9 mouse cellular contexts compared by ENCODE assay signal in the genomic region with DNA sequence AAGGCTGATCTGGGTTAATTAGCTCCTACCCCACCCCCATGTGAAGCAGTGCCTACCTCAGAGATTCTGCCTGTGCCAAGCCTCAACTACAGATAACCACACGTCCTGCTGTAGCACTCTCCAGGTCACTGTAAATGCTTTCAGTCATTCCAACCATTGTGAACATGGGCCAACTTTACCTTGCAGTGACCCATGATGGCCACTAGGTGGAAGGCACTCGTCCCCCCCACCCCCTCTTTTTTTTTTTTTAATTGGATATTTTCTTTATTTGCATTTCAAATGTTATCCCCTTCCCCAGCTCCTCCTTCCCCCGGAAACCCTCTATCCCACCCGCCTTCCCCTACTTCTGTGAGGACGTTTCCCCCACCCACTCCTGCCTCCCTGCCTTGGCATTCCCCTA. TPM values are rescaled to one million over a fixed set of nuclear protein-coding genes. Genes with fewer than 3 reads are reported as not detected.
A peak's percentile ranks its signal among the peaks of the same experiment; 100 is the strongest.
DNase-seq lines count a peak whose midpoint lies in the region; ATAC-seq and TF ChIP-seq lines count a peak whose summit lies in the region.
"Had no signal": no experiment of that assay in that cellular context is flagged by ENCODE, and none has a peak within 500 bp of the region (broad histone marks: within the 10 kb centered on the region; RNA-seq: fewer than 3 reads in every experiment).

No protein-coding gene starts in this region.

- no peaks in the 10 kb centered on the region; the same call in 1 of the 2 replicates for H3K4me1 ChIP-seq in cerebellum, adult 2 months (ENCODE audit: control insufficient read depth, insufficient read depth, low read length)
- no peaks in the 10 kb centered on the region for H3K4me1 ChIP-seq in lung, adult 2 months (ENCODE audit: control insufficient read depth, insufficient read depth, low read length)
- peaks cover 9% of the 10 kb centered on the region; the same call in 1 of the 2 replicates for H3K4me1 ChIP-seq in embryonic facial prominence, embryonic 10.5 days
- H3K4me1 ChIP-seq: limb, embryonic 15.5 days had no signal

- H3K27ac ChIP-seq in cerebellum, adult 2 months (ENCODE audit: insufficient read depth, low read length) = no peak overlapping the region
- no peak overlapping the region for H3K27ac ChIP-seq in embryonic facial prominence, embryonic 10.5 days (replicated peaks)
- H3K27ac ChIP-seq: limb, embryonic 15.5 days had no signal

- H3K4me3 ChIP-seq in cerebellum, adult 2 months (replicated peaks; ENCODE audit: insufficient read depth, low read depth, low read length) = no peak overlapping the region
- H3K4me3 ChIP-seq in lung, adult 2 months (replicated peaks; ENCODE audit: extremely low read depth, low read depth, low read length) = no peak overlapping the region
- no peak overlapping the region for H3K4me3 ChIP-seq in embryonic facial prominence, embryonic 10.5 days
- H3K4me3 ChIP-seq: limb, embryonic 15.5 days had no signal

- ATAC-seq in megakaryocyte-erythroid progenitor cell, adult 5-6 weeks (replicated peaks; ENCODE audit: low FRiP score, low TSS enrichment, poor library complexity, severe bottlenecking) = peak; percentile 98

- WGBS in cerebellum, adult 2 months = 6% methylated on average over 5 of the region's 5 CpGs
- 12% methylated on average over 5 of the region's 5 CpGs for WGBS in lung, adult 2 months
- 9% methylated on average over 5 of the region's 5 CpGs for WGBS in embryonic facial prominence, embryonic 10.5 days

- peak; percentile 55; the same call in 1 of the 2 replicates for TF ChIP-seq CTCF in cerebellum, adult 2 months (IDR thresholded peaks at IDR 0.05; ENCODE audit: borderline replicate concordance, insufficient read depth, low read depth, low read length)
- TF ChIP-seq CTCF in lung, adult 2 months (IDR thresholded peaks at IDR 0.05; ENCODE audit: insufficient read depth, low read length) = peak; percentile 56

- peaks cover 41% of the 10 kb centered on the region for H3K36me3 ChIP-seq in embryonic facial prominence, embryonic 10.5 days (replicated peaks)

- H3K27me3 ChIP-seq in cerebellum, adult 2 months (ENCODE audit: control insufficient read depth, insufficient read depth, low read length) = no peaks in the 10 kb centered on the region
- no peaks in the 10 kb centered on the region for H3K27me3 ChIP-seq in embryonic facial prominence, embryonic 10.5 days (replicated peaks; ENCODE audit: low read depth, poor library complexity, severe bottlenecking)
- H3K27me3 ChIP-seq: limb, embryonic 15.5 days had no signal

- peak; percentile 16 to 20 for DNase-seq in cerebellum, adult 2 months
- DNase-seq in cerebellum, adult 8-10 months = no peak
- DNase-seq in lung, adult 2 months = no peak
- DNase-seq in lung, adult 18-20 months = no peak
- peak; percentile 18 for DNase-seq in embryonic facial prominence, embryonic 10.5 days (ENCODE audit: low spot score)
- DNase-seq in frontal cortex, postnatal 14 days (ENCODE audit: low spot score in 2 of 2) = no peak
- no peak for DNase-seq in spleen, postnatal 4 days (ENCODE audit: low spot score in 2 of 2)

- H3K9me3 ChIP-seq in embryonic facial prominence, embryonic 10.5 days = no peaks in the 10 kb centered on the region
- H3K9me3 ChIP-seq: limb, embryonic 15.5 days had no signal

- no peak for TF ChIP-seq POLR2A in cerebellum, adult 2 months (IDR thresholded peaks at IDR 0.05; ENCODE audit: borderline replicate concordance, insufficient read depth, low read length)
- TF ChIP-seq POLR2A in lung, adult 2 months (IDR thresholded peaks at IDR 0.05; ENCODE audit: borderline replicate concordance, extremely low read depth, low read depth, low read length) = no peak

RNA-seq across cellular contexts. Expression of gene Gm17617, which starts 2.0 kb away (rescaled TPM):
- not detected in 2 replicates for polyA plus RNA-seq in cerebellum, adult 2 months (2012; rRNA removed)
- not detected in 2 replicates for polyA plus RNA-seq in lung, adult 2 months (2012; rRNA removed)
- not detected in 2 replicates for polyA plus RNA-seq in embryonic facial prominence, embryonic 10.5 days (2016; fragmentation: Nextera tagmentation; extraction: Ambion mirVana)
- total RNA-seq in megakaryocyte-erythroid progenitor cell, adult 5-6 weeks (2014; fragmentation: Nextera tagmentation) = not detected in 2 replicates
- total RNA-seq in megakaryocyte-erythroid progenitor cell, adult 5-6 weeks (2017) = not detected in 2 replicates
- polyA plus RNA-seq: limb, embryonic 15.5 days had no signal

RNA-seq across cellular contexts. Expression of gene Fgfr4, which starts 17.1 kb away (rescaled TPM):
- polyA plus RNA-seq in cerebellum, adult 2 months (2012; rRNA removed) = 0.05 and 0.16 TPM in 2 replicates
- 63.3 TPM in 2 replicates for polyA plus RNA-seq in lung, adult 2 months (2012; rRNA removed)
- 0.46 and 0.49 TPM in 2 replicates for polyA plus RNA-seq in embryonic facial prominence, embryonic 10.5 days (2016; fragmentation: Nextera tagmentation; extraction: Ambion mirVana)
- total RNA-seq in megakaryocyte-erythroid progenitor cell, adult 5-6 weeks (2014; fragmentation: Nextera tagmentation) = not detected in 2 replicates
- not detected in 2 replicates for total RNA-seq in megakaryocyte-erythroid progenitor cell, adult 5-6 weeks (2017)

RNA-seq across cellular contexts. Expression of gene Zfp346, which starts 30.3 kb away (rescaled TPM):
- polyA plus RNA-seq in cerebellum, adult 2 months (2012; rRNA removed) = 48.5 and 52.5 TPM in 2 replicates
- polyA plus RNA-seq in lung, adult 2 months (2012; rRNA removed) = 18.4 and 20.9 TPM in 2 replicates
- polyA plus RNA-seq in embryonic facial prominence, embryonic 10.5 days (2016; fragmentation: Nextera tagmentation; extraction: Ambion mirVana) = 26.4 and 29.4 TPM in 2 replicates
- total RNA-seq in megakaryocyte-erythroid progenitor cell, adult 5-6 weeks (2014; fragmentation: Nextera tagmentation) = 33.1 and 61.7 TPM in 2 replicates
- total RNA-seq in megakaryocyte-erythroid progenitor cell, adult 5-6 weeks (2017) = 6.7 and 24.8 TPM in 2 replicates

RNA-seq across cellular contexts. Expression of gene Uimc1, which starts 35.3 kb away (rescaled TPM):
- 24.0 and 24.8 TPM in 2 replicates for polyA plus RNA-seq in cerebellum, adult 2 months (2012; rRNA removed)
- polyA plus RNA-seq in lung, adult 2 months (2012; rRNA removed) = 4.7 and 7.2 TPM in 2 replicates
- polyA plus RNA-seq in embryonic facial prominence, embryonic 10.5 days (2016; fragmentation: Nextera tagmentation; extraction: Ambion mirVana) = 23.9 and 24.6 TPM in 2 replicates
- total RNA-seq in megakaryocyte-erythroid progenitor cell, adult 5-6 weeks (2014; fragmentation: Nextera tagmentation) = 58.8 and 66.8 TPM in 2 replicates
- total RNA-seq in megakaryocyte-erythroid progenitor cell, adult 5-6 weeks (2017) = 61.2 and 68.1 TPM in 2 replicates

Comparison
In these comparisons a context has a peak if more than half of its experiments do, and no peak if none do; other contexts are left out.
1. DNase-seq: peak in cerebellum, adult 2 months (2 of 2) and embryonic facial prominence, embryonic 10.5 days (single experiment); none in cerebellum, adult 8-10 months (single experiment), lung, adult 2 months (single experiment), lung, adult 18-20 months (0 of 2), frontal cortex, postnatal 14 days (0 of 2) and spleen, postnatal 4 days (0 of 2).
2. RNA of gene Fgfr4, which starts 17.1 kb away (polyA plus RNA-seq): 63.3 TPM in lung, adult 2 months; 0.46 to 0.49 TPM in embryonic facial prominence, embryonic 10.5 days and 0.05 to 0.16 TPM in cerebellum, adult 2 months; every median in the first group is over 10 times any median in the second.